Mouse (Mus musculus): ENCODE data around the gene Dnajc11.

GRCm38 (mm10) chr4:151895624-151896023 lies 37.9 kb upstream of the Dnajc11 start:
- TF ChIP-seq CTCF (IDR thresholded peaks at IDR 0.05; ENCODE audit: low read depth) (no peak), EP300 (IDR thresholded peaks at IDR 0.05; ENCODE audit: low read depth) (no peak)

All from liver, postnatal 0 days (tissue).